Mouse (Mus musculus) embryonic facial prominence, embryonic 14.5 days (tissue): ENCODE data around the gene Bpifa1. TPM values are rescaled to one million over a fixed set of nuclear protein-coding genes. Genes with fewer than 3 reads are reported as not detected.
"Not testable (repeated sequence)": the region's sequence is repeated elsewhere in the genome, so short reads cannot be mapped to it uniquely, and the experiment has no call there.

Source experiments
- ATAC-seq: fragments of 200-750 bp; cut with Nextera tagmentation; 2 replicates; pipeline ENCODE4 v1.8.0; 2017; ENCODE audit warnings: low read depth, moderate number of reproducible peaks, moderate TSS enrichment
- DNase-seq: peaks from one replicate; pipeline ENCODE4 v3.0.0-alpha.2; 2015; ENCODE audit warnings: low spot score
- H3K27ac ChIP-seq: fragments of 300-500 bp; sonication (generic); replicated peaks from 2 replicates; pipeline ENCODE4 v1.5.1; 2014; ENCODE audit warnings: low read depth, mild to moderate bottlenecking, low read length, moderate library complexity
- H3K27me3 ChIP-seq: fragments of 300-500 bp; sonication (generic); replicated peaks from 2 replicates; pipeline ENCODE4 v1.6.1; 2014; ENCODE audit warnings: low read length; ENCODE audit not compliant: control insufficient read depth, insufficient read depth
- H3K36me3 ChIP-seq: fragments of 300-500 bp; sonication (generic); 2 replicates; pipeline ENCODE4 v1.6.1; 2014; ENCODE audit warnings: low read length, mixed read lengths; ENCODE audit not compliant: control insufficient read depth, insufficient read depth
- H3K4me1 ChIP-seq: fragments of 300-500 bp; sonication (generic); 2 replicates; pipeline ENCODE4 v1.6.1; 2014; ENCODE audit warnings: antibody characterized with exemption, low read length; ENCODE audit not compliant: control insufficient read depth, insufficient read depth
- H3K4me2 ChIP-seq: fragments of 300-500 bp; sonication (generic); 2 replicates; pipeline ENCODE4 v1.6.1; 2014; ENCODE audit warnings: low read depth, mild to moderate bottlenecking, low read length, moderate library complexity, mixed read lengths
- H3K4me3 ChIP-seq: fragments of 300-500 bp; sonication (generic); 2 replicates; pipeline ENCODE4 v1.5.1; 2014; ENCODE audit warnings: low read depth, mild to moderate bottlenecking, low read length
- H3K9ac ChIP-seq: fragments of 300-500 bp; sonication (generic); 2 replicates; pipeline ENCODE4 v1.6.1; 2014; ENCODE audit warnings: low read depth, mild to moderate bottlenecking, low read length, moderate library complexity, mixed read lengths
- H3K9me3 ChIP-seq: fragments of 300-500 bp; sonication (generic); 2 replicates; pipeline ENCODE4 v1.6.1; 2016; ENCODE audit warnings: low read length; ENCODE audit not compliant: control insufficient read depth
- WGBS: fragments of 180-500 bp; shearing (Covaris S2); extraction: QIAGEN DNeasy Blood & Tissue Kit; methylation state at CpG from one replicate; pipeline ENCODE4 v1.1.7; 2014; 5-methylcytosine and 5-hydroxymethylcytosine counted together
- polyA plus RNA-seq: library from polyadenylated mRNA; unstranded; fragments of >200 nt; fragmentation: Nextera tagmentation; extraction: Ambion mirVana; gene quantifications from 2 replicates; pipeline ENCODE4 v1.2.1, GENCODE M21; 2014

Gene Bpifa1
- polyA plus RNA-seq, 1 experiment from 2014 or later: 176 TPM

- H3K27me3 ChIP-seq: no peaks in the 10 kb centered on the region
- H3K4me3 ChIP-seq: no peak overlapping the region
- H3K9ac ChIP-seq: no peak overlapping the region
- H3K9me3 ChIP-seq: no peaks in the 10 kb centered on the region
- DNase-seq (no peak), ATAC-seq (no peak)
- H3K27ac ChIP-seq: no peak overlapping the region
- H3K4me1 ChIP-seq: no peaks in the 10 kb centered on the region
- H3K36me3 ChIP-seq: no peaks in the 10 kb centered on the region
- H3K4me2 ChIP-seq: no peak overlapping the region
- WGBS: 63% methylated on average over 3 of the region's 3 CpGs
These were observed 26.5 kb downstream of the Bpifa1 start for GRCm38 (mm10) chr2:154169172-154169571.

- Histone ChIP-seq H3K36me3 (no peaks in the 10 kb centered on the region), H3K4me3 (no peak overlapping the region), H3K9ac (no peak overlapping the region), H3K27ac (no peak overlapping the region), H3K4me2 (no peak overlapping the region), H3K9me3 (no peaks in the 10 kb centered on the region), H3K27me3 (no peaks in the 10 kb centered on the region), H3K4me1 (no peaks in the 10 kb centered on the region)
- no peak for ATAC-seq
- WGBS: 65% methylated on average over 6 of the region's 6 CpGs
- no peak for DNase-seq
These were observed 28.9 kb downstream of the Bpifa1 start for GRCm38 (mm10) chr2:154171621-154172020.

- Histone ChIP-seq H3K9me3 (no peaks in the 10 kb centered on the region), H3K27ac (no peak overlapping the region), H3K4me1 (no peaks in the 10 kb centered on the region), H3K9ac (no peak overlapping the region), H3K4me2 (no peak overlapping the region), H3K27me3 (no peaks in the 10 kb centered on the region), H3K36me3 (no peaks in the 10 kb centered on the region), H3K4me3 (no peak overlapping the region)
- WGBS: 56% methylated on average over 1 of the region's 1 CpGs
- peak; percentile 56 for DNase-seq
- no peak for ATAC-seq
These were observed 30.6 kb downstream of the Bpifa1 start for GRCm38 (mm10) chr2:154173313-154173712.

- not testable (repeated sequence) for H3K9ac ChIP-seq, ATAC-seq, H3K4me2 ChIP-seq, H3K4me3 ChIP-seq, DNase-seq, H3K27ac ChIP-seq, H3K4me1 ChIP-seq, H3K36me3 ChIP-seq, H3K27me3 ChIP-seq, H3K9me3 ChIP-seq
- 83% methylated on average over 7 of the region's 7 CpGs for WGBS
These were observed 39.2 kb downstream of the Bpifa1 start for GRCm38 (mm10) chr2:154181900-154182299.

GRCm38 (mm10) chr2:154183061-154183460 is 40.4 kb downstream of the Bpifa1 start:
- H3K27me3 ChIP-seq, H3K4me2 ChIP-seq, ATAC-seq, H3K27ac ChIP-seq, DNase-seq, H3K36me3 ChIP-seq, H3K9me3 ChIP-seq, H3K9ac ChIP-seq, H3K4me3 ChIP-seq, H3K4me1 ChIP-seq: not testable (repeated sequence)
- WGBS: 88% methylated on average over 4 of the region's 4 CpGs

- DNase-seq (no peak), ATAC-seq (no peak)
- Histone ChIP-seq H3K27ac (no peak overlapping the region), H3K9ac (no peak overlapping the region), H3K27me3 (no peaks in the 10 kb centered on the region), H3K9me3 (no peaks in the 10 kb centered on the region), H3K36me3 (no peaks in the 10 kb centered on the region), H3K4me1 (no peaks in the 10 kb centered on the region), H3K4me3 (no peak overlapping the region), H3K4me2 (no peak overlapping the region)
- 79% methylated on average over 6 of the region's 6 CpGs for WGBS
These were observed 42.6 kb downstream of the Bpifa1 start for GRCm38 (mm10) chr2:154185319-154185718.

- DNase-seq (peak; percentile 11), ATAC-seq (no peak)
- H3K4me3 ChIP-seq: no peak overlapping the region
- H3K27ac ChIP-seq: no peak overlapping the region
- H3K9me3 ChIP-seq: no peaks in the 10 kb centered on the region
- 79% methylated on average over 3 of the region's 3 CpGs for WGBS
- no peaks in the 10 kb centered on the region for H3K36me3 ChIP-seq
- H3K4me2 ChIP-seq: no peak overlapping the region
- H3K9ac ChIP-seq: no peak overlapping the region
- H3K27me3 ChIP-seq: no peaks in the 10 kb centered on the region
- H3K4me1 ChIP-seq: no peaks in the 10 kb centered on the region
These were observed 43.1 kb downstream of the Bpifa1 start for GRCm38 (mm10) chr2:154185748-154186147.

- Histone ChIP-seq H3K4me3 (no peak overlapping the region), H3K9ac (no peak overlapping the region), H3K4me1 (no peaks in the 10 kb centered on the region), H3K4me2 (no peak overlapping the region), H3K27me3 (no peaks in the 10 kb centered on the region), H3K9me3 (no peaks in the 10 kb centered on the region), H3K27ac (no peak overlapping the region), H3K36me3 (no peaks in the 10 kb centered on the region)
- WGBS: 42% methylated on average over 5 of the region's 5 CpGs
- ATAC-seq (no peak), DNase-seq (no peak)
These were observed 44.8 kb downstream of the Bpifa1 start for GRCm38 (mm10) chr2:154187468-154187867.

GRCm38 (mm10) chr2:154189877-154190434 is 47.3 kb downstream of the Bpifa1 start:
- no peaks in the 10 kb centered on the region for H3K27me3 ChIP-seq
- H3K4me2 ChIP-seq: no peak overlapping the region
- no peak overlapping the region for H3K9ac ChIP-seq
- DNase-seq (no peak), ATAC-seq (no peak)
- no peaks in the 10 kb centered on the region for H3K9me3 ChIP-seq
- 76% methylated on average over 7 of the region's 7 CpGs for WGBS
- H3K4me1 ChIP-seq: no peaks in the 10 kb centered on the region
- no peaks in the 10 kb centered on the region for H3K36me3 ChIP-seq
- H3K4me3 ChIP-seq: no peak overlapping the region
- no peak overlapping the region for H3K27ac ChIP-seq
